Mouse (Mus musculus): ENCODE measurements around the gene 4930522H14Rik. TPM values are rescaled to one million over a fixed set of nuclear protein-coding genes. Genes with fewer than 3 reads are reported as not detected.

The 4930522H14Rik gene
- polyA plus RNA-seq, 1 experiment from 2014 or later = not detected

- Histone ChIP-seq H3K4me3 (no peak overlapping the region), H3K27ac (replicated peaks) (no peak overlapping the region), H3K27me3 (no peaks in the 10 kb centered on the region), H3K9ac (replicated peaks) (no peak overlapping the region), H3K9me3 (no peaks in the 10 kb centered on the region), H3K4me2 (replicated peaks) (peak overlapping the region; percentile 17; the same call in 1 of the 2 replicates), H3K36me3 (no peaks in the 10 kb centered on the region), H3K4me1 (0 out of 2 replicates have a peak, but pooled peaks cover 4% of the 10 kb centered on the region)
- peak; percentile 54; the same call in 1 of the 2 replicates for ATAC-seq (ENCODE audit: low FRiP score, low read depth)
- 17% methylated on average over 15 of the region's 15 CpGs for whole genome bisulfite sequencing
Observed at GRCm38 (mm10) chr4:109530245-109530816, 766 bp downstream of the 4930522H14Rik start.

DNA sequence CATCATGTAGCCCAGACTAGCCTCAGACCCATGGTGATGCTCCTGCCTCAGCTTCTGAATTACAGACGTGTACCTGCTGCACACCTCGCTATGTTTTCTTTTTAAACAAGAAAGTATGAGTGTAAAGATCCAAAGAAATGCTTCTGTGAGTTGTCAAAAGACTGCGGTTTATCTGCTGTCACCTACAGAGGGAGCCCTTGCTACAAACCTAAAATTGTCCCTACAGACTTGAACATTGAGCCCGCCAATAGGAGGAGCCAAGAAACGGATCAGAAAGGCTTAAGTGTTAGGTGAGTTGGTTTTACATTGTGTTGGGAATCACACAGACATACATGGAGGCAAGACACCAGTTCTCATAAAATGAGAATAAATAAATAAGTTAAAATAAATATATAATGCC is 26.2 kb downstream of the 4930522H14Rik start:
- Histone ChIP-seq H3K9me3 (no peaks in the 10 kb centered on the region), H3K4me2 (replicated peaks) (no peak overlapping the region), H3K27me3 (no peaks in the 10 kb centered on the region), H3K4me1 (no peaks in the 10 kb centered on the region), H3K4me3 (no peak overlapping the region), H3K36me3 (no peaks in the 10 kb centered on the region), H3K27ac (replicated peaks) (no peak overlapping the region), H3K9ac (replicated peaks) (no peak overlapping the region)
- ATAC-seq (ENCODE audit: low FRiP score, low read depth) = 0 out of 2 replicates have a peak, but pooled peaks have one; percentile 38
- WGBS = 7% methylated on average over 5 of the region's 5 CpGs

DNA sequence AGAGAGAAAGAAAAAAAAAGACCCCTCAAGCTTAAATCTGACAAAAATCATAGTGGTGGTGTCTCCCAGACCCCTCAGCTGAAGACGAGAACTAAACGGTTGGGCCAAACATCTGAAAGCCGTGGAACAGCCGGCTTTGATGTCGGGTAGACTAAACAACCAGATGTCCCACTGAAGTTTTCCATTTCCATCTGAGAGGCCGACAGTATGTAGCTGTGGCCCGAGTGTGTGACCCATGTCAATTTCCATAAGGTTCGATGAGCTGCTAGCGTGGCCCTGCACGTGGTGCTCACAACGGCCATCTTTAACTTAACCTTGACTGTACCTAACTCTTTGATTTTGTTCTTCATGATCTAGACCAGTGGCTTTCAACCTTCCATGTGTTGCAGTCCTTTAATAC is 32.6 kb downstream of the 4930522H14Rik start:
- H3K27ac ChIP-seq (replicated peaks) = no peak overlapping the region
- H3K27me3 ChIP-seq = no peaks in the 10 kb centered on the region
- no peak overlapping the region for H3K4me2 ChIP-seq (replicated peaks)
- H3K9ac ChIP-seq (replicated peaks) = no peak overlapping the region
- H3K9me3 ChIP-seq = no peaks in the 10 kb centered on the region
- WGBS = 85% methylated on average over 11 of the region's 11 CpGs
- H3K36me3 ChIP-seq = no peaks in the 10 kb centered on the region
- H3K4me3 ChIP-seq = no peak overlapping the region
- ATAC-seq (ENCODE audit: low FRiP score, low read depth) = no peak
- no peaks in the 10 kb centered on the region for H3K4me1 ChIP-seq

GRCm38 (mm10) chr4:109493581-109493980 is 37.5 kb downstream of the 4930522H14Rik start:
- H3K27me3 ChIP-seq = no peaks in the 10 kb centered on the region
- H3K27ac ChIP-seq (replicated peaks) = no peak overlapping the region
- ATAC-seq (ENCODE audit: low FRiP score, low read depth) = no peak
- no peak overlapping the region for H3K4me3 ChIP-seq
- no peaks in the 10 kb centered on the region for H3K9me3 ChIP-seq
- no peaks in the 10 kb centered on the region for H3K36me3 ChIP-seq
- H3K9ac ChIP-seq (replicated peaks) = no peak overlapping the region
- H3K4me2 ChIP-seq (replicated peaks) = no peak overlapping the region
- no peaks in the 10 kb centered on the region for H3K4me1 ChIP-seq

- no peak for ATAC-seq (ENCODE audit: low FRiP score, low read depth)
- H3K27ac ChIP-seq (replicated peaks) = no peak overlapping the region
- 81% methylated on average over 1 of the region's 1 CpGs for WGBS
- no peaks in the 10 kb centered on the region for H3K36me3 ChIP-seq
- H3K4me1 ChIP-seq = no peaks in the 10 kb centered on the region
- H3K27me3 ChIP-seq = no peaks in the 10 kb centered on the region
- no peak overlapping the region for H3K4me3 ChIP-seq
- no peaks in the 10 kb centered on the region for H3K9me3 ChIP-seq
- H3K9ac ChIP-seq (replicated peaks) = no peak overlapping the region
- no peak overlapping the region for H3K4me2 ChIP-seq (replicated peaks)
Observed at GRCm38 (mm10) chr4:109488812-109489211, 42.3 kb downstream of the 4930522H14Rik start.

GRCm38 (mm10) chr4:109484621-109485020 is 46.5 kb downstream of the 4930522H14Rik start, which contains the start of gene Rnf11:
Gene Rnf11 (minus strand): TSS chr4:109484728.
- H3K4me3 ChIP-seq = no peak within 1 kb of the TSS
- no peaks in the 10 kb centered on the region for H3K27me3 ChIP-seq
- 88% methylated on average over 3 of the region's 3 CpGs for WGBS
- H3K36me3 ChIP-seq = no peaks in the 10 kb centered on the region
- no peak for ATAC-seq (ENCODE audit: low FRiP score, low read depth)
- no peak within 1 kb of the TSS for H3K4me2 ChIP-seq (replicated peaks)
- H3K9ac ChIP-seq (replicated peaks) = no peak within 1 kb of the TSS
- no peak within 1 kb of the TSS for H3K27ac ChIP-seq (replicated peaks)
- no peaks in the 10 kb centered on the region for H3K4me1 ChIP-seq
- no peaks in the 10 kb centered on the region for H3K9me3 ChIP-seq

GRCm38 (mm10) chr4:109482701-109483100 is 48.4 kb downstream of the 4930522H14Rik start:
- no peak overlapping the region for H3K27ac ChIP-seq (replicated peaks)
- H3K9me3 ChIP-seq = no peaks in the 10 kb centered on the region
- no peak for ATAC-seq (ENCODE audit: low FRiP score, low read depth)
- 93% methylated on average over 1 of the region's 1 CpGs for WGBS
- no peak overlapping the region for H3K4me3 ChIP-seq
- H3K27me3 ChIP-seq = no peaks in the 10 kb centered on the region
- H3K9ac ChIP-seq (replicated peaks) = no peak overlapping the region
- H3K4me2 ChIP-seq (replicated peaks) = no peak overlapping the region
- no peaks in the 10 kb centered on the region for H3K36me3 ChIP-seq
- H3K4me1 ChIP-seq = no peaks in the 10 kb centered on the region

DNA sequence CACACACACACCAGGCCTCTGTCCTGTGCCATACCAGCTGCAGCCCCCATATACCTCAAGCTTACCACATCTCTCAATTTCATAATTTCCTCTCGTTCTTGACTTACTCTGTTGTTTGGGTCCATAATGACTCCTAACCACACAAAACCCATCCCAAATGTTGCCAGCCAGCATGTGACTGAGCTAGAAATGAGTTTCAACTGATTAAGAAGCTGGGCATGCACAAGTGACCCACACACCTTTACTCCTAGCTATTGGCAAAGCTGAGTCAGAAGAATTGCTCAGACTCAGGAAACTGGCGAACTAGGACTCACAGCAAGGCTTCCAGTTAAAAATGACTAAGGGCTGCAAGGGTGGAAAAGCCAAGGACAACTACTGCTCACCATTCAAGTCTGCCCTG is 49.7 kb downstream of the 4930522H14Rik start:
- Histone ChIP-seq H3K9ac (replicated peaks) (no peak overlapping the region), H3K4me2 (replicated peaks) (no peak overlapping the region), H3K27ac (replicated peaks) (no peak overlapping the region), H3K27me3 (no peaks in the 10 kb centered on the region), H3K9me3 (no peaks in the 10 kb centered on the region), H3K4me1 (no peaks in the 10 kb centered on the region), H3K4me3 (no peak overlapping the region), H3K36me3 (no peaks in the 10 kb centered on the region)
- ATAC-seq (ENCODE audit: low FRiP score, low read depth) = no peak
- WGBS = 84% methylated on average over 2 of the region's 2 CpGs

GRCm38 (mm10) chr4:109477454-109477853 is 53.6 kb downstream of the 4930522H14Rik start:
- Histone ChIP-seq H3K27me3 (no peaks in the 10 kb centered on the region), H3K4me1 (peaks cover 9% of the 10 kb centered on the region), H3K27ac (replicated peaks) (no peak overlapping the region), H3K36me3 (peaks cover 4% of the 10 kb centered on the region), H3K9ac (replicated peaks) (no peak overlapping the region), H3K4me2 (replicated peaks) (no peak overlapping the region), H3K4me3 (no peak overlapping the region), H3K9me3 (no peaks in the 10 kb centered on the region)
- WGBS = 88% methylated on average over 3 of the region's 3 CpGs
- no peak for ATAC-seq (ENCODE audit: low FRiP score, low read depth)

DNA sequence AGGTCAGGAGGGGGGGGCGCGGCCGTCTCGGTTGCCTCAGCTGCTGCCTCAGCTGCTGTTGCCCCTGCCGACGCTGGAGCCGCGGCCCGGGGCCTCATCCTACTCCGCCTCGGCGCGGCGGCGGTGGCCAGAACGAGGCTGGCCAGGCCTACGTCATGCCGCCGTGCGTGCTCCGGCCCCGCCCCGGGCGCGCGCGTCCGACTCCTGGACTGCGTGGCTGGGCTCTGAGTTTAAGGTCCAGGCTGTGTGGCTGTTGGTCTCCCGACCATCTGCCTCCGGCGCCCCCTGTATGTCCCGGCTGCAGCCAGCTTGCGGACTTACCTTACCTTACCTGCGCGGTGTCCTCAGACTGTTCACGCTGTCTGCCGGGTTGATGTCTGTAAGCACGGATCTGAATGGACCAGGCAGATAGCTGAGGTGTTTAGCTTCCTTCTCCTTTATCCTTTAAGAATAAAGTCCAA is 54.5 kb downstream of the 4930522H14Rik start:
- peaks cover 9% of the 10 kb centered on the region for H3K4me1 ChIP-seq
- peaks cover 6% of the 10 kb centered on the region for H3K36me3 ChIP-seq
- H3K27me3 ChIP-seq = no peaks in the 10 kb centered on the region
- peak overlapping the region; percentile 61 for H3K4me2 ChIP-seq (replicated peaks)
- peak; percentile 99 for ATAC-seq (ENCODE audit: low FRiP score, low read depth)
- H3K9me3 ChIP-seq = no peaks in the 10 kb centered on the region
- WGBS = 1% methylated on average over 29 of the region's 39 CpGs
- peak overlapping the region; percentile 92 for H3K4me3 ChIP-seq
- peak overlapping the region; percentile 96 for H3K9ac ChIP-seq (replicated peaks)
- H3K27ac ChIP-seq (replicated peaks) = peak overlapping the region; percentile 95

DNA sequence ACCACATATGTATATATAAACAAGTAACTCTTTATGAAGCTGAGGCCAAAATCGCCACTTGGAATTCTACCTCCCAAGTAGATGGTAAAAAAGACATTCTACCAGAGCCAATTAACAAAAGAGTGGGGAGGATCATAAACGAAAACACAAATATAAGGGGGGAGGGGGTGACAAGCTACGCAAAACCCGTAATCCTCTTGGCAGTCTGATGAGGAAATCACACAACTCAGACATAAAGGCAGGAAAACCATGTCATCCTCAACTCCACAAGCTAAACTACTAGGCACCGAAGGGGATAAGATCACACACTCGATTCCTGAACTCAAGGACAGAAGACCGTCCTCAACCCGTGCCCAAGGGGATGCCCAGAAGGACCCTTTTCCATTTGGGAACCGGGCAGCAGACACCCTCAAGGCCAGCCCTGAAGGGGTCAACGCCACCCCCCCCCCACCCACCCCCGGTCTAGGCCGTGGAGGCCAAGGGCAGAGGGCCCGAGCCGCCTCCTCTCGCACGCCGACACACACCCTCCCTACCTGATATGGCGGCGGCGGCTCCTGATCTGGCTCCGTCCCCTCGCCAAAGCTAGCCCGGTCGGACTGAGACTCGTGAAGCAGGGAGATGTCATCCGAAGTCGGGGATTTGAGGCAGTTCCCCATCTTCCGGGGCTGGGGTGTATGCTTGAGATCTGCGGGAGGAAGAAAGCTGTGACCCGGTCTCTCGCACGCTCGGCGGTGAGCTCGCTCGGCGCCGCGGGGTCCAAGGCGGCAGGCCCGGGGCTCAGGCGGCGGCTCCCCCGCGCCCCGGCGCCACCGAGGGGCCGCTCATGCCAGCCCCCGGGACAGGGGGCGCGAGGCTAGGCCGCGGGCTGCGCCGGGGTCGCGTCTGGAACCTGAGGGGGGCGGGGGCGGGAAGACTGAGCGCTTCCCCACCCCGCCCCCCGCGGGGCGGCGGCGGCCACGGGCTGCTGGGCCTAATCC is 55.2 kb downstream of the 4930522H14Rik start:
- Histone ChIP-seq H3K27me3 (no peaks in the 10 kb centered on the region), H3K4me3 (peak overlapping the region; percentile 92), H3K9me3 (no peaks in the 10 kb centered on the region), H3K9ac (replicated peaks) (peak overlapping the region; percentile 96), H3K4me2 (replicated peaks) (peak overlapping the region; percentile 61), H3K4me1 (peaks cover 9% of the 10 kb centered on the region), H3K27ac (replicated peaks) (peak overlapping the region; percentile 95), H3K36me3 (peaks cover 6% of the 10 kb centered on the region)
- ATAC-seq (ENCODE audit: low FRiP score, low read depth) = peak; percentile 81
- WGBS = under 1% methylated on average over 51 of the region's 68 CpGs

DNA sequence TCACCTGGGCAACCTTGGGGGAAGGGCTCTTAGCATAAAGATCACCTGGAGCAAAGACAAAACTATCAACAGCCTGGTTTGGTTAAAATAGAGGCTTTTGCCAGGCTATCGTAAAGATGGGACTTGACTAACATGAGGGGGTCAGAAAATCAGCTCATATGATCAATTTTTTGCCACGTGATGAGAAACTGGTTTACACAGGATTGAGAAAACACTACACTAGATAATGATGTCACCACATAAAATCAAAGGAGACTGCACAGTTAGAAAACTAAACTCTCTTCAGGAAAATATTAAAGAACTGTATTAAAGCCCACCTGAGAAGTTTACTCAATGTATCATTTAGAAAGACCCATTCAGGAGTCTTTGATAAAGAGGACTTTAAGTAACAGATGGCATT is 56.0 kb downstream of the 4930522H14Rik start:
- no peak for ATAC-seq (ENCODE audit: low FRiP score, low read depth)
- Histone ChIP-seq H3K4me3 (peak overlapping the region; percentile 92), H3K4me1 (peaks cover 9% of the 10 kb centered on the region), H3K27me3 (no peaks in the 10 kb centered on the region), H3K36me3 (peaks cover 6% of the 10 kb centered on the region), H3K9me3 (no peaks in the 10 kb centered on the region), H3K4me2 (replicated peaks) (peak overlapping the region; percentile 61), H3K27ac (replicated peaks) (no peak overlapping the region), H3K9ac (replicated peaks) (peak overlapping the region; percentile 96)
- WGBS = 65% methylated on average over 2 of the region's 2 CpGs

Data from midbrain, embryonic 12.5 days (tissue).